Mouse (Mus musculus) right cerebral cortex, postnatal 36 days (tissue): Measurements from ENCODE around the gene Gtf2f1.
"Not testable (repeated sequence)": the region's sequence is repeated elsewhere in the genome, so short reads cannot be mapped to it uniquely, and the experiment has no call there.

Source experiments
- DNase-seq, 2 experiments: peaks; one replicate each; pipeline ENCODE4 v3.0.0; 2022; ENCODE audit warnings: low spot score in 2 of 2, mixed read lengths in 1 of 2

The Gtf2f1 gene

DNA sequence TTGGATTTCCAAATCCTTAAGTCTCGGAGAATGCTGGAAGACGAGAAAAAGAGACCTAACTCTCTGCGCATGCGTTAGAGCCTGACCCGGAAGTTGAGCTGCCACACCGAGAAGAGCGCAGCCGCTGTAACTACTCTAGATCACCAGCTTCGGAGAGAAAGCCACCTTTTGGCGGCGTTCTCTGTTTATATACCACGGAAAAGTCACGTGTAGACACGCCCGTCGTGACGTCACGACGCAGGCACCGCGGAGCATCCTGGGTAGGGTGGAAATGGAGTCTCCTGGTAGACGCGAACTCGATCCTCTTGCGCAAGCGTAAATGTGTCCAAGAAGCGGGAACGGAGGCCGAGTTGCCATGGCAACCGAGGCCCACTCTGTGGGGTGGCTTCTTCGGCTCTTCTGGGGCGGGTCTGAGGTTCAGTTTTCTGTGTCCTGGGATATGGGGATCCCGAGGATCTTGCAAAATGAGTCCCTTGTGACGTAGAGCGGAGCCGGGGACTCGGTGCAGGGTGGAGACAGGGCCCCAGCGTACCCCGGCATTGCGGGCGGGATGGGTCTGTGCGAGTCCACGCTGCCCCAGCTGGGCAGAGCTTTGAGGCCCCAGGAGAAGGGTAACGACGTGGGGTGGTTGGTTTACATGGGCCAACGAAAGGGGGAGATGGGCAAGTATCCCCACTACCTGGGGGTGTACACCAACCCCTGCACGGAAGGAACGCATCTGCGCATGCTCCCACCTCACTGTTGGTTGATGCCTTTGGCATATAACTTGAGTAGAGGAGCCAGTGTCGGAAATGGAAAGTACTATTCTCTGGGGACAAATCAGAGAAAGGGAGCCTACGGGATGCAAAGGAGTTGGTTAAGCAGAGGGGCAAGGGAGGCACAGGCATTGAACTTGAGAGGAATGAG, at the start of gene Gtf2f1, which contains the start of gene Gm17949:
Gene Gtf2f1, minus strand, starts transcription at position 53 of the 906 bp plus-strand sequence.
Gene Gm17949, plus strand, starts transcription at position 234 of the 906 bp plus-strand sequence.
- peak; percentile 94 to 96 for DNase-seq

- peak; percentile 94 to 95 for DNase-seq
Observed at GRCm38 (mm10) chr17:57060231-57060801, 49.2 kb upstream of the Gtf2f1 start.

DNA sequence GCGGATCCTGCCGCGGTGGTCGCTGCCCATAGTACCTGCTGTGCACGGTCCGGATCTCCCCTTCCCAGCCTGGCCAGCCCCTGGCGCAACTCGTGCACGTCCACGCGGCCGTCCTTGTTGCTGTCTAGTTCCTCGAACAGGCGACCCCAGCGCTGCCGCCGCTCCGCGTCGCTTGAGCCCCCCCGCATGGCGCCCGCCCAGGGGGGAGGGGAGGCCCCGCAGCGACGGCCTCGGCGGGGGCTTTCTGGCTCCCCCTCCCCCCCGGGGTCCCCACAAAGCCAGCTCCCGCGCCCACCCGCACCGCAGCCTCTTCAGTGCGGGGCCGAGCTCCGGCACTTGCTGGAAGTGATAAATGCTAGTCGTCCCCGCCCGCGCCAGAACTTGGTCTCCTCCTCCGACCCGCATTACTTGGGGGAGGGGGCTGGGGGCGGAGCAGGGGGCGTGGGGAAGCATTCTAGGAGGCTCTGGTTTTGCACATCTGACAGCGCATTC, 48.4 kb upstream of the Gtf2f1 start, which contains the start of gene Slc25a23:
Gene Slc25a23, minus strand, starts transcription at position 378 of the 492 bp plus-strand sequence.
- peak; percentile 73 to 78 for DNase-seq

DNA sequence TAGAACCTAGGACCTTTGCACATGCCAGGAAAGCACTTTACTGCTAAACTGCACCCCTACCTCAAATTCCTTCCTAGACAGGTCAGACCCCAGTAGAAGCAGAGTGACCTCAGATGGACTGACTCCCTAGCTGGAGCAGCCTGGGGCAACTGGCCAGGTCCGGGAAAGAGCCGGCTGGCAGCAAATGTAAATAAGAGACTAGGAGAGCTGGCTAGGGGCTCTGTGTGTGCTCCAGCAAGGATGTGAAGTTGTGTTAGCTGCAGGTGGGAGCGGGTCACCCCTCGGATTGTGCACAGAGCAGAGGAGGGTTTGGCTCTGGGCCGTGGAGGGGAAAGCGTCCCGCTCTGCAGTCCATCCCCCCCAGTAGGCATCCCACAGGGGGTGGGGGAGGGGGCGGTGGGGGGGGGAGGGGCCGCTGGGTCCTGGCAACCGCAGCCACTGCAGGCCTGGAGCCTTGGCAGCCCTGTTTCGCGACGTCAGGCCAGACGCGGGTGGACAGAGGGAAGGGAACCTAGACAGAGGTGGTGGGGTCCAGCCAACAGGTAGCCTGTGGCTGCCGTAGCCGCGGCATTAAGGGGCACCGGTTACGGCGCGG, 47.9 kb upstream of the Gtf2f1 start, which contains the start of gene Crb3:
Gene Crb3, plus strand, starts transcription at position 215 of the 595 bp plus-strand sequence.
- peak in 1 of 2 experiments; percentile 24 for DNase-seq

DNA sequence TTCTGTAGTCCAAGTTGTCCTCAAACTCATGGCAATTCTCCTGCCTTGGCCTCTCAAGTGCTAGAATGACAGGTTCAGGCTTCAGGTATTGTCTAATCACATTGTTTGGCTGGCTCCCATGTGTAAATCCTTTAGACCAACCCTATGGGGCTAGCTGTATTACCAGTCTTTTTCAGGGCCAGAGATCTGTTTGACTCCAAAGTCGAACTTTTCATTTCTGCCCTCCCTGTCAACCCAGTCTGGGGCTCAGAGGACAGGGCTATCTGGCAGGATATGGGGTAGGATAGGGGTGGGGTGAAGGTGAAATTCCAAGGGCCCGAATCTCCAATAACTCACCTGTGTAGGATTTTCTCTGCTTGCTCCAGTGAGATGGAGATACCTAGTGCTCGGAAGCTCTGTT, 45.2 kb upstream of the Gtf2f1 start:
- no peak for DNase-seq

DNA sequence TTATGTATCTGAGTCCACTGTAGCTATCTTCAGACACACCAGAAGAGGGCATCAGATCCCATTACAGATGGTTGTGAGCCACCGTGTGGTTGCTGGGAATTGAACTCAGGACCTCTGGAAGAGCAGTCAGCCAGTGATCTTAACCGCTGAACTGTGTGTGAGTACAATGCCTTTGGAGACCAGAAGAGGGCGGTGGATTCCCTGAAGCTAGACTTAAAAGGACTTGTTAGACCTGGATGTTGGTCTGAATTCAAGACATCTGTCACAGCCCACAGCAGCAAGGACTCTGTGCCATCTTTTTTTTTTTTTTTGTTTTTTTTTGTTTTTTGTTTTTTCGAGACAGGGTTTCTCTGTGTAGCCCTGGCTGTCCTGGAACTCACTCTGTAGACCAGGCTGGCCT, 40.6 kb upstream of the Gtf2f1 start:
- DNase-seq: not testable (repeated sequence)

DNA sequence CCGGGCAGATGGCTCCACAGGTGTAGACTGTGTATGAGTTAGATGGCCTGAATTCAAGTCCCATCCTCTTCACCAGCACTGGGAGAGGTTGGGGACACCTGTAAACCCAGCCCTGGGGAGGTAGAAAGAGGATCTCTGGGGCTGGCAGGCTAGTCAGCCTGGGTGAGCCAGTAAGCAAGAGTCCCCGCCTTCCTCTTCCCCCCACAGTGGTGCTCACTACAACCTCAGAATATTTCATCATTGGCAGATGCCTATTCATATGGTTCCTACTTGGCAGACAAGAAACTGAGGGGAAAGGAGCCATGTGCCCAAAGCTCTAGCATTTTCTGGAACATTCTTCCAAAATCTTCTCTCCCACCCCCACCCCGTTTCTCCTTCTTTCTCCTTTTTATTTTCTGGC, 37.7 kb upstream of the Gtf2f1 start:
- no peak for DNase-seq

- no peak for DNase-seq
Observed at GRCm38 (mm10) chr17:57047406-57047805, 36.3 kb upstream of the Gtf2f1 start.

- no peak for DNase-seq
Observed at GRCm38 (mm10) chr17:57041554-57041953, 30.5 kb upstream of the Gtf2f1 start, which contains the start of gene Slc25a41. Gene Slc25a41 (minus strand): TSS chr17:57041654.

GRCm38 (mm10) chr17:57038978-57039377, 27.9 kb upstream of the Gtf2f1 start:
- no peak for DNase-seq

DNA sequence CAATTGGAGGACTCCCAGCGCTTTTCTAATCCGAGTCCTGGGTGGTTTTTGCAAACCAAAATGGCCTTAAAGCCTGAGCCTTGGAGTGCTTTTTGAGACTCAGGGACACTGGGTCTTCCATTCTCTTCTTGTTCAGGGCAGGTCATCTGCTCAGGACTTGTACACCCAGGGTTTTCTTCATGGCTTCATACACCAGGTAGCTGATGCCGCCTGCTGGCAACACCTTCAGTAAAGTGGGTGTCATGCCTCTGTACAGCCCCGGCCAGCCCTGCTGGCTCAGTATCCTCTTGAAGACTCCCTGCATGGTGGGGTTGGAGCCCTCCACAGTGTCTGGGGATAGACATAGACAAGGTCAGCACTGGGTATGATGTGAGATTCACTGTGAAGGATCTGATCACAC, 21.8 kb upstream of the Gtf2f1 start:
- no peak for DNase-seq

GRCm38 (mm10) chr17:57031661-57032420, 20.8 kb upstream of the Gtf2f1 start:
- peak; percentile 100 for DNase-seq

- no peak for DNase-seq
Observed at GRCm38 (mm10) chr17:57030931-57031660, 20.0 kb upstream of the Gtf2f1 start, which contains the start of gene Khsrp. Gene Khsrp (minus strand): TSS chr17:57031522.

- no peak for DNase-seq
Observed at GRCm38 (mm10) chr17:57029691-57030090, 18.6 kb upstream of the Gtf2f1 start.

DNA sequence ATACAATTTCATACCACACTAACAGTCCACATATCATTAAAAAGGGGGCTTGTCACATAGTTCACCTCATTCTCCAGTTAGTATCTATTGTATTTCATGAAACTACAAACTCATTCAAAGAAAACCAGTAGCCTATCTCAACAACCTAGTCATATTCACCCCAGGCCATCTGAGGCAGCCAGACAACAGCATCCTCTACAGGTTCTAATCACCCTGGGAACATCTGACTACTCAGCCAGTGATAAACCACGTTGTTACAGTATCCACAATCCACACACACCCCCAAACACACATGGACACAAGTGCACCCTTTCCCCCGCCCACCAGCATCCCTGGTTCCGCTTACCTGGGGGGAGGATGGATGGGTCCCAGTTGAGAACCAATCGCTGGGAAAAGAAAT, 16.4 kb upstream of the Gtf2f1 start:
- no peak for DNase-seq

- no peak for DNase-seq
Observed at GRCm38 (mm10) chr17:57020960-57021359, 9.9 kb upstream of the Gtf2f1 start.

- DNase-seq: no peak
Observed at GRCm38 (mm10) chr17:57019693-57020092, 8.6 kb upstream of the Gtf2f1 start.

DNA sequence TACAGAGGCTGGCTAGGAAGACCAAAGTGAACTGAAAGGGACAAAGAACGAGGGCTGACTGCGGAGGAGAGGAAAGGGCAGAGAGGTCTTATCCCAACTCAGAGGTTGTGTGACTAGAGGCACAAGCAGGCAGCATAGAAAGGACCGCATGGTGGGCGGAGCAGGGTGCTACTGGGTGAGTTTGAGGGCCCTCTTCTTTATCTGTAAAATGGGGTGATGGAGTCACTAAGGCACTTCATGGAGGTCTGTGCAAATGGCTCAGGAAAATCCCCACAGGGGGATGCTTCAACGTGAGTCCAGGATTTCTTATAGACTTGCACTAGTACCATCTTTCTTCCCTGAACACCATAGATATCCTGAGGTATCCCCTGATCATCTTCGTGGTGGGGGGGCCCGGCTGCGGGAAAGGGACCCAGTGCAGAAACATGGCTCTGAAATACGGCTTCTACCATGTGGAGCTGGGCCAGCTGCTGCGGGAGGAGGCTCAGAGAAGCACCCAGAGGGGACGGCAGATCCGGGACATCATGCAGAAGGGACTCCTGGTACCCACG, 1.2 kb upstream of the Gtf2f1 start:
- DNase-seq: no peak

DNA sequence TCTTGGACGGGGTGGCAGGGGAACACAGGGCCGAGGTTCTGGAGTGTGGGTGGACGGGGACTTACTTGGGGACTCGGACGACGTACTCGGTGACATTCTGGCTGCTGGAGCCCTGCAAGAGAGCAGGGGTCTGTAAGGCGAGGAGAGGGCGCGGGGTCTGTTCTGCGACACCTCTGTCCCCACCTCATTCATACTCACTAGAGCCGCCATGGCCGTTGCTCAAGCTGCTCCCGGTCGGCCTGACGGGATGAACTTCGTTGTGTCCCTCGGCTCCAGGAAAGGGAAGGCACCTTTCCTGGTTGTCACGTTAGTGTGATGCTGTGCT, 215 bp downstream of the Gtf2f1 start:
- DNase-seq: no peak

GRCm38 (mm10) chr17:57007137-57007905, 3.8 kb downstream of the Gtf2f1 start:
- no peak for DNase-seq
